Mouse (Mus musculus) liver, postnatal 0 days (tissue): ENCODE measurements around the gene Lyrm4. TPM values are rescaled to one million over a fixed set of nuclear protein-coding genes. Genes with fewer than 3 reads are reported as not detected.

Experiments
- ATAC-seq: fragments of 200-750 bp; cut with Nextera tagmentation; 2 replicates; pipeline ENCODE4 v1.8.0; 2017; ENCODE audit warnings: mild to moderate bottlenecking, moderate library complexity
- DNase-seq: peaks from one replicate; pipeline ENCODE4 v3.0.0-alpha.2; 2016
- H3K27ac ChIP-seq: fragments of 300-500 bp; sonication (generic); 2 replicates; pipeline ENCODE4 v1.5.1; 2014; ENCODE audit warnings: antibody characterized with exemption, moderate library complexity, mild to moderate bottlenecking, low read depth
- H3K27me3 ChIP-seq: fragments of 300-500 bp; sonication (generic); 2 replicates; pipeline ENCODE4 v1.6.1; 2014; ENCODE audit warnings: low read length, control low read depth, mixed read lengths; ENCODE audit not compliant: insufficient read depth
- H3K36me3 ChIP-seq: fragments of 300-500 bp; sonication (generic); replicated peaks from 2 replicates; pipeline ENCODE4 v1.6.1; 2014; ENCODE audit warnings: mild to moderate bottlenecking, control low read depth, low read length, moderate library complexity, mixed read lengths; ENCODE audit not compliant: insufficient read depth
- H3K4me1 ChIP-seq: fragments of 300-500 bp; sonication (generic); 2 replicates; pipeline ENCODE4 v1.6.1; 2014; ENCODE audit warnings: antibody characterized with exemption, mild to moderate bottlenecking, control low read depth; ENCODE audit not compliant: insufficient read depth
- H3K4me2 ChIP-seq: fragments of 300-500 bp; sonication (generic); 2 replicates; pipeline ENCODE4 v1.6.1; 2014; ENCODE audit warnings: low read depth, mild to moderate bottlenecking, low read length, moderate library complexity, mixed read lengths
- H3K4me3 ChIP-seq: fragments of 300-500 bp; sonication (generic); 2 replicates; pipeline ENCODE4 v1.5.1; 2014; ENCODE audit warnings: low read depth, low read length
- H3K9ac ChIP-seq: fragments of 300-500 bp; sonication (generic); replicated peaks from 2 replicates; pipeline ENCODE4 v1.6.1; 2014; ENCODE audit warnings: mild to moderate bottlenecking, moderate library complexity
- H3K9me3 ChIP-seq: fragments of 300-500 bp; sonication (generic); 2 replicates; pipeline ENCODE4 v1.6.1; 2016; ENCODE audit warnings: mild to moderate bottlenecking, control low read depth, low read length, mixed read lengths
- CTCF ChIP-seq: sonication (generic); IDR thresholded peaks from 2 replicates; pipeline ENCODE4 v1.5.1; 2016; ENCODE audit warnings: antibody characterized with exemption, low read depth
- EP300 ChIP-seq: IDR thresholded peaks from 2 replicates; pipeline ENCODE4 v1.6.1; 2016; ENCODE audit warnings: antibody characterized with exemption, low read depth, mild to moderate bottlenecking
- WGBS: fragments of 180-500 bp; shearing (Covaris S2); extraction: QIAGEN DNeasy Blood & Tissue Kit; methylation state at CpG from one replicate; pipeline ENCODE4 v1.1.7; 2014; ENCODE audit not compliant: insufficient replicate concordance; 5-methylcytosine and 5-hydroxymethylcytosine counted together
- polyA plus RNA-seq: library from polyadenylated mRNA; unstranded; fragments of >200 nt; fragmentation: Nextera tagmentation; extraction: Ambion mirVana; gene quantifications from 2 replicates; pipeline ENCODE4 v1.2.1, GENCODE M21; 2015

The Lyrm4 gene
- polyA plus RNA-seq, 1 experiment from 2014 or later: 19.3 TPM

DNA sequence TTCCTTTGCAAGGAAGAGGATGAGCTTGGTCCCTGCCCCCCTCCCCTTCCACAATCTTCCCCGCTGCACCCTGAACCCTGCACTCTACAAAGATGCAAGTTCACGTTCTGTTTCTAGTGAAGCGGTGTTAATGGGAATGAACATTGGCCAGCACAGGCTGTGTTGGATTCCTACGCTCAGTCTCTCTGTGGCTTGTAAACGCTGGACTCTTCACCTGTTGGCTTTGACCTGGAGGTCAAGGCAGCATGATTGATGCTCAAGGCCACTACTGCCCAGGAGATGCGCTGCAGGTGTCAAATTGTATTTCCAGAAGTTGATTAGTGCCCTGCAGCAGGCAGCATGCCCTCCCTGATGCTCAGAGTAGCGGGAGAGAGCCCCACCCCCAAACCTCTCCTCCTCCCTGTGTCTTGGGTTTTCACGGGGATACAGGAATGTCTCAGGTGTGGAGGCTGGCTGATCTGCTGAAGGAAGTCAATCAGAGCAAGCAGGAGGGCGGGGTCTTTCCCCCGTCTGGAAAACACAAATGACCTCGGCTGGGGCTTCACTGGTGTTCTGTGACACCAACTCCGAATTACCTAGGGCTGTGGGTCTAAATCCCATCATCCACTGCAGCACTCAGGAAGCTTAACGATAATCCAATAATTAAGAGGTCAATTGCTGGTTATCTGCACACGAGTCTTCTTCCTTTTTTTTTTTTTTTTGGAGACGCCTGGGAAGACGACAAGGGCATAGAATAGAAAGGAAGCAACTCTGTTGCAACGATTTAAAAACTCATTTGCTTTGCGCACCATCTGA is 177.3 kb downstream of the Lyrm4 start:
- Histone ChIP-seq H3K4me1 (no peaks in the 10 kb centered on the region), H3K4me3 (no peak overlapping the region), H3K27me3 (no peaks in the 10 kb centered on the region), H3K36me3 (no peaks in the 10 kb centered on the region), H3K9ac (no peak overlapping the region), H3K4me2 (no peak overlapping the region), H3K9me3 (peaks cover 2% of the 10 kb centered on the region), H3K27ac (no peak overlapping the region)
- DNase-seq (no peak), ATAC-seq (no peak)
- 53% methylated on average over 18 of the region's 18 CpGs for WGBS
- no peak for TF ChIP-seq EP300
- TF ChIP-seq CTCF: no peak

GRCm38 (mm10) chr13:35937991-35938390 is 179.3 kb downstream of the Lyrm4 start:
- no peak overlapping the region for H3K27ac ChIP-seq
- H3K4me2 ChIP-seq: no peak overlapping the region
- 76% methylated on average over 2 of the region's 2 CpGs for WGBS
- no peak for TF ChIP-seq EP300
- TF ChIP-seq CTCF: no peak
- no peaks in the 10 kb centered on the region for H3K4me1 ChIP-seq
- peaks cover 7% of the 10 kb centered on the region for H3K9me3 ChIP-seq
- ATAC-seq: no peak
- no peaks in the 10 kb centered on the region for H3K36me3 ChIP-seq
- no peak for DNase-seq
- H3K4me3 ChIP-seq: no peak overlapping the region
- no peak overlapping the region for H3K9ac ChIP-seq
- H3K27me3 ChIP-seq: no peaks in the 10 kb centered on the region

Other genes starting within 250 kb of the Lyrm4 start
- gene Rpp40, start 211.2 kb downstream of the Lyrm4 start, polyA plus RNA-seq: 7.8 and 11.3 TPM in 2 replicates
- 2.2 and 4.3 TPM in 2 replicates for gene Ppp1r3g, start 158.7 kb downstream of the Lyrm4 start, polyA plus RNA-seq
- gene Fars2, start 114 bp downstream of the Lyrm4 start, polyA plus RNA-seq: 37.9 and 39.3 TPM in 2 replicates